Mouse (Mus musculus) forebrain, embryonic 11.5 days (tissue): Measurements from ENCODE around the gene St6galnac6. TPM values are rescaled to one million over a fixed set of nuclear protein-coding genes. Genes with fewer than 3 reads are reported as not detected.

Experiments used
- ATAC-seq: fragments of 200-750 bp; cut with Nextera tagmentation; replicated peaks from 2 replicates; pipeline ENCODE4 v1.8.0; 2017; ENCODE audit warnings: moderate TSS enrichment; ENCODE audit not compliant: low FRiP score
- DNase-seq: peaks from one replicate; pipeline ENCODE4 v3.0.0-alpha.2; 2017; ENCODE audit warnings: low spot score
- H3K27ac ChIP-seq: fragments of 300-500 bp; sonication (generic); 2 replicates; pipeline ENCODE4 v1.5.1; 2014; ENCODE audit warnings: low read depth, low read length
- H3K27me3 ChIP-seq: fragments of 300-500 bp; sonication (generic); 2 replicates; pipeline ENCODE4 v1.6.1; 2014; ENCODE audit warnings: mild to moderate bottlenecking, low read length, mixed read lengths; ENCODE audit not compliant: control insufficient read depth, insufficient read depth
- H3K36me3 ChIP-seq: fragments of 300-500 bp; sonication (generic); 2 replicates; pipeline ENCODE4 v1.6.1; 2014; ENCODE audit warnings: mild to moderate bottlenecking, low read length, moderate library complexity, mixed read lengths; ENCODE audit not compliant: control insufficient read depth, insufficient read depth
- H3K4me1 ChIP-seq: fragments of 300-500 bp; sonication (generic); replicated peaks from 2 replicates; pipeline ENCODE4 v1.6.1; 2014; ENCODE audit warnings: low read length, mixed read lengths; ENCODE audit not compliant: control insufficient read depth, insufficient read depth
- H3K4me2 ChIP-seq: fragments of 300-500 bp; sonication (generic); 2 replicates; pipeline ENCODE4 v1.6.1; 2014; ENCODE audit warnings: low read depth, mild to moderate bottlenecking, low read length, moderate library complexity, mixed read lengths; ENCODE audit not compliant: severe bottlenecking
- H3K4me3 ChIP-seq: fragments of 300-500 bp; sonication (generic); 2 replicates; pipeline ENCODE4 v1.5.1; 2014; ENCODE audit warnings: low read depth, low read length
- H3K9ac ChIP-seq: fragments of 300-500 bp; sonication (generic); 2 replicates; pipeline ENCODE4 v1.6.1; 2014; ENCODE audit warnings: low read length
- H3K9me3 ChIP-seq: fragments of 300-500 bp; sonication (generic); 2 replicates; pipeline ENCODE4 v1.6.1; 2016; ENCODE audit warnings: low read length, mixed read lengths; ENCODE audit not compliant: control insufficient read depth
- WGBS: fragments of 180-500 bp; shearing (Covaris S2); extraction: QIAGEN DNeasy Blood & Tissue Kit; methylation state at CpG from one replicate; pipeline ENCODE4 v1.1.7; 2014; 5-methylcytosine and 5-hydroxymethylcytosine counted together
- polyA plus RNA-seq: library from polyadenylated mRNA; unstranded; fragments of >200 nt; fragmentation: Nextera tagmentation; extraction: Ambion mirVana; gene quantifications from 2 replicates; pipeline ENCODE4 v1.2.1, GENCODE M21; 2014

St6galnac6 gene
- polyA plus RNA-seq, 1 experiment from 2014 or later: 5.1 TPM

DNA sequence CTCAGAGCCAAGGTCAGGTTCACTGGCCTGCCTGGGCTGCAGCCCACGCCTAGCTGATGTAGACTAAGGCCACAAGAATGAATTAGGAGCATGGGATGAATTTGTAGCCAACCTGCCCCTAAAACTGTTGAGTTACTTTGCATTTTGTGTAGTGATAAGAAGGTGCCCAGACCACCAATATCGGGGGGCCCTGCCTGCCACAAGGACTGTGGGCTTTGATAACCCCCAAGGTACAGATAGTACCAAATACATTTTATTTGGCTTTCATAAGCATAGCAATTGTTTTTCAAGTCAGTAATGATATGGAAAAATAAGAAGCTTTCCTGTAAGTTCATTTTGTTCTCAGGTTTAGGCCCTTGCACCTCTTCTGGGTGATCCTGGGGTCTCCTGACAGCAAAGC, 59.4 kb downstream of the St6galnac6 start:
- H3K9me3 ChIP-seq: no peaks in the 10 kb centered on the region
- no peak overlapping the region for H3K9ac ChIP-seq
- 89% methylated on average over 2 of the region's 2 CpGs for whole genome bisulfite sequencing

DNA sequence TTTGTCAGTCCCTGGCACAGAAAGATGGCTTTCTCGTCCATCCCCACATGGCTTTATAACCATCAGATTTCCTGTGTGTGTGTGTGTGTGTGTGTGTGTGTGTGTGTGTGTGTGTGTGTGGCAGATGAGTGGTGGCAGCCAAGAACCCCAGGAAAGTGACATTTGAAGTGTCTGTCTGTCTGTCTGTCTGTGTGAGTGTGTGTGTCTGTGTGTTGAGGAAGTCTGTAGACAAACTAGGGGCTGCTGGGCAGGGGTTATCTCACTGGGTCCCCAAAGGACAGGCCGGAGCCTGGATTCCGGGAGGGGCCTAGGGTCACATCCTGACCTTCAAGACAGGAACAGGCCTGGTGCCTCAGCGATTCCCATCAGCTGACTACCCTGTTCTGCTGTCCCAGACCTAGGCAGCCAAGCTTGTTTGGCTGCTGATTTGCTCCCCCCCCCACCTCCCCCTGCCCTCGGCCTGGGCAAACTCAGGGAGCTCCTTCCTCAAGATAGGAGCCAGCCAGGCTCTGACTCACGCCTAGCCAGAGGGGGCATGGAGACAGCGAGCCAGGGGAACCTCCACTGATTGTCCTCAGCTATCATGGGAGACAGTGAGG, 62.1 kb downstream of the St6galnac6 start:
- no peak for ATAC-seq

More for the DNA sequence above, 59.4 kb downstream of the St6galnac6 start:
- ATAC-seq (no peak), DNase-seq (no peak)
- H3K4me1 ChIP-seq: no peaks in the 10 kb centered on the region
- H3K27me3 ChIP-seq: no peaks in the 10 kb centered on the region
- H3K4me3 ChIP-seq: no peak overlapping the region
- no peak overlapping the region for H3K27ac ChIP-seq
- no peaks in the 10 kb centered on the region for H3K36me3 ChIP-seq
- no peak overlapping the region for H3K4me2 ChIP-seq

DNA sequence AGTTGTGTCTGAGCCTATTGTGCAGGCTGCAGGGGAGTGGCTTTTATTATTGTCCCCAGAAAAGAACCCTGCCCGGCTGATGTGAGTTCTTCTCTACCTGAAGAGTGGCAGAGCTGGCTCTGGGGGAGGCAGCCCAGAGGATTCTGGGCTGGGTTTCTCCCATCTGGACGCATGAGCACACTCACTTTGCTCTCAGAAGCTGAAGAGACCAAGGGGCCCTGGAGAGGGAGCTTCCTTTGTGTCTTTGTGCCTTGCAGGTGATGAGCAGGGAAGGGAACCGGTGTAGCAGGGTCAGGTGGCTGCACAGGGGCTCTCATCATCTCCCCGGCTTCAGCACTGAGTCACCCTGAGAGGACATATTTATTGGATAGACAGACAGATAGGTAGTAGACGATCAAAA, 62.8 kb downstream of the St6galnac6 start:
- ATAC-seq (no peak), DNase-seq (no peak)
- WGBS: 60% methylated on average over 5 of the region's 5 CpGs
- Histone ChIP-seq H3K9me3 (no peaks in the 10 kb centered on the region), H3K36me3 (no peaks in the 10 kb centered on the region), H3K4me3 (no peak overlapping the region), H3K4me1 (no peaks in the 10 kb centered on the region), H3K9ac (no peak overlapping the region), H3K4me2 (no peak overlapping the region), H3K27me3 (no peaks in the 10 kb centered on the region), H3K27ac (no peak overlapping the region)

More for the DNA sequence above, 62.1 kb downstream of the St6galnac6 start:
- WGBS: 69% methylated on average over 7 of the region's 7 CpGs
- H3K4me3 ChIP-seq: no peak overlapping the region
- no peak overlapping the region for H3K9ac ChIP-seq
- H3K36me3 ChIP-seq: no peaks in the 10 kb centered on the region
- no peaks in the 10 kb centered on the region for H3K9me3 ChIP-seq
- no peaks in the 10 kb centered on the region for H3K27me3 ChIP-seq
- no peak for DNase-seq
- no peak overlapping the region for H3K4me2 ChIP-seq
- no peak overlapping the region for H3K27ac ChIP-seq
- no peaks in the 10 kb centered on the region for H3K4me1 ChIP-seq

DNA sequence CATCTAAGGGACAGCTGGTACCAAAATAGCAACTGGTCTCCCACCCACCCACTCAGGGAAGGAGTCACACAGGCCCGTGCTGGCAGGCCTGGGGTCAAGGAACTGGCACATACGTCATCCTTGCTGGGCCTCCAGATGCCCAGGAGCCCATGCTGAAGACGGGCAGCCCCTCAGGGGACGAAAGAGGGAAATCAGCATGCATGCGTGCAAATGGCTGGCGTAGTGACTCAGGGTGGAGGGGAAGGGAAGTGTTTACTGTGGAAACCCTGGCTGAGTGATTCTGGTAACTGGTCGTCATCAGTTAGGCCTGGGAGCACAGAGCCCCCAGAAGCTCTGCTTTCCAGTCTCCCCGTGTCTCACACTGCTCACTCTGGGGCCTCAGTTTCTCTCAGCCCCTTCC, 65.8 kb downstream of the St6galnac6 start:
- no peaks in the 10 kb centered on the region for H3K36me3 ChIP-seq
- no peaks in the 10 kb centered on the region for H3K9me3 ChIP-seq
- H3K27ac ChIP-seq: no peak overlapping the region
- no peak overlapping the region for H3K4me3 ChIP-seq
- no peaks in the 10 kb centered on the region; the same call in 1 of the 2 replicates for H3K4me1 ChIP-seq
- ATAC-seq: no peak
- no peak for DNase-seq
- H3K4me2 ChIP-seq: no peak overlapping the region
- H3K27me3 ChIP-seq: no peaks in the 10 kb centered on the region
- H3K9ac ChIP-seq: no peak overlapping the region
- 85% methylated on average over 8 of the region's 8 CpGs for WGBS

DNA sequence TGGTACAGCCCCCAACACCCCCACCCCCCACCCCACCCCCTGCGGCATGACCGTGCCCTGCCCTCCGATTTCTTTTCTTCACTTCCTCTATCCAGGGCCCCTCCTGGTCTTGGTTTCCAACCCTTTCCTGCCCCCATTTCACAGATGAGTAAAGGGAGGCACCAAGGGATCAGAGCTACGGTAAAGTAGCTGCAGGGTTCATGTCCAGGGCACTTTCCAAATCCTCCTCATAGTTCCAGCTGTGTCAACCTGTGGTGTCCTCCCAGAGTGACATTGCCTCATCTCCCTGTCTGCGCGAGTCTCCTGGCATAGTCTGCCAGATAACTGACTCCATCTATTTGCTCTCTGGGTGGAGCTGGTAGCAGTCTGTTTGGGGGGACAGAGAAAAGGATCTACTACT, 66.3 kb downstream of the St6galnac6 start:
- WGBS: 92% methylated on average over 6 of the region's 6 CpGs
- H3K27me3 ChIP-seq: no peaks in the 10 kb centered on the region
- DNase-seq (no peak), ATAC-seq (no peak)
- H3K27ac ChIP-seq: no peak overlapping the region
- no peaks in the 10 kb centered on the region; the same call in 1 of the 2 replicates for H3K4me1 ChIP-seq
- H3K4me3 ChIP-seq: no peak overlapping the region
- H3K9me3 ChIP-seq: no peaks in the 10 kb centered on the region
- H3K4me2 ChIP-seq: no peak overlapping the region
- no peak overlapping the region for H3K9ac ChIP-seq
- no peaks in the 10 kb centered on the region for H3K36me3 ChIP-seq

DNA sequence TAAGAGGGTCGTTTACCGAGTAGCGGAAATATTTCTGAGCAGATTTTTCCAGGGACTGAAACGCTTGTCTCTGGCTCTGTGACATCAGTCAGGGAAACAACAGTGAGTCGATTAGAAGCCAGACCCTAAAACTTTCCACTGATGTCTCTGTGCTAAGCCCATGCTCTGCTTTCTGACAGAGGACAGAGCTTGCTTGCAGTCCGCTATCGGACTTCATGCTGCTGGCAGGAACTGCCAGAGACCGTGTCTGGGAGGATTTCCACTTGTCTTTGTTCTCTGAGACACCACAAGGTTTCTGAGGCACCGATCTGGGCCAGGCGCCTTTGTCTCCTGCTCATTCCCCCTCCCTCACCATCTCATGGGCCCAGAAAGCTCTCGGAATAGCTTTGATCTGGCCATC, 68.3 kb downstream of the St6galnac6 start:
- no peaks in the 10 kb centered on the region; the same call in 1 of the 2 replicates for H3K4me1 ChIP-seq
- DNase-seq: no peak
- H3K9me3 ChIP-seq: no peaks in the 10 kb centered on the region
- no peak overlapping the region for H3K4me2 ChIP-seq
- H3K9ac ChIP-seq: no peak overlapping the region
- WGBS: 35% methylated on average over 11 of the region's 11 CpGs
- no peaks in the 10 kb centered on the region for H3K27me3 ChIP-seq
- no peak overlapping the region for H3K4me3 ChIP-seq
- no peaks in the 10 kb centered on the region for H3K36me3 ChIP-seq
- no peak for ATAC-seq
- H3K27ac ChIP-seq: 0 out of 2 replicates have a peak overlapping the region, but pooled peaks have one; percentile 41

DNA sequence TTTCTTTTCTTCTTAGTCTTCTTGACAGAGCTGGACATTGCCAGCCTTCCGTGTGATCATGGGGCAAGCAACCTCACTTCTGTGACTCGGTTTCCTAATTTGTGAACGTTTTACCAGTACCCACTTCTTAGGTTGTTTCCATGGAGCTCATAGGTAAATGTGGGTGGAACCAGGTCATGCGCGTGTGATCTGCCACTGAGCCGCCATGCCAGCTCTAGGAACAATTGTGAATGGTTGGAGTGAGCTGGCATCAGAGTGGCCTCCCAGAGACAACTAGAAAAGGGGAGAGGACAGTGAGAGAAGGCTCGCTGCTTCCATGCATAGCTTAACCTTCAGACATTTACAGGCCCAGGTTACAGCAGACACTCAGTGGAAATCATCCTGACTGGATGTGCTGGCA, 68.7 kb downstream of the St6galnac6 start:
- DNase-seq (no peak), ATAC-seq (no peak)
- 0 out of 2 replicates have a peak overlapping the region, but pooled peaks have one; percentile 41 for H3K27ac ChIP-seq
- H3K4me1 ChIP-seq: no peaks in the 10 kb centered on the region; the same call in 1 of the 2 replicates
- no peak overlapping the region for H3K4me3 ChIP-seq
- H3K36me3 ChIP-seq: no peaks in the 10 kb centered on the region
- H3K4me2 ChIP-seq: no peak overlapping the region
- H3K27me3 ChIP-seq: no peaks in the 10 kb centered on the region
- WGBS: 77% methylated on average over 7 of the region's 7 CpGs
- no peaks in the 10 kb centered on the region for H3K9me3 ChIP-seq
- no peak overlapping the region for H3K9ac ChIP-seq

DNA sequence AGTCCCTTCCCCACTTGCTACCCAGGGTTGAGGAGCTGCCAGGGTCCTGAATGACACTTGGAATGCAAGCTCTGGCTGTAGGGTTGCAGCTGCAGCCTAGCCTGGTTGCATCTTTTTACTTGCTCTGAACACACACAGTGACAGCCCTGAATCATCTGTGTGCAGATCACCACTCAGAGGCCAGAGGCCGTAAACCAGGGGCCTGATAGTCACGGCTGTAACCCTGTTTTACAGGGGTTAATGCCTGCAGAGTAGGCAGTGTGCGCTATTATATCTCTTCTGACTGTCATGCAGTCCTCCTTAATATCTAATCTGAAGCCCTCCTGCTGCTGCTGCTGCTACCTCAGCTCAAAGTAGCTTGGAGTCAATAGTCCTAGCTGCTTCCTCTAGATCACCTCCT, 70.4 kb downstream of the St6galnac6 start:
- no peak for DNase-seq
- no peak overlapping the region for H3K4me2 ChIP-seq
- no peak for ATAC-seq
- H3K9me3 ChIP-seq: no peaks in the 10 kb centered on the region
- no peak overlapping the region for H3K9ac ChIP-seq
- H3K4me1 ChIP-seq: no peaks in the 10 kb centered on the region; the same call in 1 of the 2 replicates
- no peaks in the 10 kb centered on the region for H3K36me3 ChIP-seq
- H3K27me3 ChIP-seq: no peaks in the 10 kb centered on the region
- WGBS: 88% methylated on average over 3 of the region's 3 CpGs
- H3K27ac ChIP-seq: no peak overlapping the region
- no peak overlapping the region for H3K4me3 ChIP-seq
